Mouse (Mus musculus) heart, postnatal 14 days (tissue): Measurements from ENCODE around the gene Itpkb. TPM values are rescaled to one million over a fixed set of nuclear protein-coding genes. Genes with fewer than 3 reads are reported as not detected.
A peak's percentile ranks its signal among the peaks of the same experiment; 100 is the strongest.

ENCODE experiments used
- DNase-seq, 2 experiments: peaks; one replicate each; pipeline ENCODE4 v3.0.0; 2021 to 2022
- intact Hi-C: fragments of 180-260 bp; cut with DNase I; formaldehyde crosslinking; loops from one replicate; pipeline ENCODE4 v1.15.1; 2025
- total RNA-seq, 2 experiments: library from RNA; stranded (reverse); gene quantifications; 2 replicates each; pipeline ENCODE4 v1.2.3; 2021

Itpkb gene
- total RNA-seq, 2 experiments from 2014 or later: 76.8 to 79.6 TPM

GRCm38 (mm10) chr1:180406336-180407035 lies 76.2 kb downstream of the Itpkb start:
- intact Hi-C loops: loop anchor here (1.0 to 2.0 kb wide), 4 partner anchors 16 to 138 kb away; no protein-coding TSS in a partner anchor
- DNase-seq: no peak

GRCm38 (mm10) chr1:180407171-180407671 lies 76.9 kb downstream of the Itpkb start:
- DNase-seq: peak; percentile 73 to 77

GRCm38 (mm10) chr1:180407727-180408719 lies 77.7 kb downstream of the Itpkb start:
- DNase-seq: no peak
- intact Hi-C loops: loop anchor here (1.0 to 2.0 kb wide), 4 partner anchors 17 to 140 kb away; no protein-coding TSS in a partner anchor

More at GRCm38 (mm10) chr1:180407171-180407671, 76.9 kb downstream of the Itpkb start:
- intact Hi-C loops: loop anchor here (1.0 to 2.0 kb wide), 4 partner anchors 16 to 139 kb away; no protein-coding TSS in a partner anchor

- intact Hi-C loops: no loop called here
- DNase-seq: peak in 1 of 2 experiments; percentile 50
These were observed 78.5 kb downstream of the Itpkb start for GRCm38 (mm10) chr1:180408832-180409231.

GRCm38 (mm10) chr1:180409771-180410170 lies 79.5 kb downstream of the Itpkb start:
- DNase-seq: no peak
- intact Hi-C loops: no loop called here

- no peak for DNase-seq
- intact Hi-C loops: no loop called here
These were observed 80.0 kb downstream of the Itpkb start for GRCm38 (mm10) chr1:180410306-180410705.

GRCm38 (mm10) chr1:180415064-180415463 lies 84.8 kb downstream of the Itpkb start:
- DNase-seq: no peak
- intact Hi-C loops: loop anchor here (5.0 kb wide), 1 partner anchor 38 kb away; no protein-coding TSS in a partner anchor

GRCm38 (mm10) chr1:180415836-180416235 lies 85.6 kb downstream of the Itpkb start:
- intact Hi-C loops: loop anchor here (5.0 kb wide), 1 partner anchor 39 kb away; no protein-coding TSS in a partner anchor
- no peak for DNase-seq

- intact Hi-C loops: loop anchor here (5.0 kb wide), 1 partner anchor 40 kb away; no protein-coding TSS in a partner anchor
These were observed 86.8 kb downstream of the Itpkb start for GRCm38 (mm10) chr1:180417118-180417517.

GRCm38 (mm10) chr1:180419059-180419458 lies 88.8 kb downstream of the Itpkb start:
- intact Hi-C loops: loop anchor here (5.0 kb wide), 1 partner anchor 42 kb away; no protein-coding TSS in a partner anchor
- DNase-seq: no peak

More at GRCm38 (mm10) chr1:180417118-180417517, 86.8 kb downstream of the Itpkb start:
- no peak for DNase-seq

- intact Hi-C loops: loop anchor here (2.0 to 5.0 kb wide), 2 partner anchors 88 to 152 kb away; partner anchors contain the start of gene Itpkb
- no peak for DNase-seq
These were observed 90.3 kb downstream of the Itpkb start for GRCm38 (mm10) chr1:180420496-180421164.

- intact Hi-C loops: loop anchor here (2.0 to 5.0 kb wide), 2 partner anchors 89 to 153 kb away; partner anchors contain the start of gene Itpkb
These were observed 91.1 kb downstream of the Itpkb start for GRCm38 (mm10) chr1:180421165-180421909.

GRCm38 (mm10) chr1:180422076-180422828 lies 92.0 kb downstream of the Itpkb start:
- DNase-seq: peak; percentile 84 to 89
- intact Hi-C loops: loop anchor here (5.0 kb wide), 1 partner anchor 90 kb away; the partner anchor contains the start of gene Itpkb

More at GRCm38 (mm10) chr1:180421165-180421909, 91.1 kb downstream of the Itpkb start:
- DNase-seq: no peak

- intact Hi-C loops: loop anchor here (5.0 kb wide), 1 partner anchor 91 kb away; the partner anchor contains the start of gene Itpkb
- DNase-seq: no peak
These were observed 92.8 kb downstream of the Itpkb start for GRCm38 (mm10) chr1:180423008-180423639.

GRCm38 (mm10) chr1:180423931-180424330 lies 93.6 kb downstream of the Itpkb start:
- intact Hi-C loops: loop anchor here (5.0 kb wide), 1 partner anchor 92 kb away; the partner anchor contains the start of gene Itpkb
- DNase-seq: no peak

GRCm38 (mm10) chr1:180426405-180426804 lies 96.1 kb downstream of the Itpkb start:
- intact Hi-C loops: no loop called here

GRCm38 (mm10) chr1:180427685-180428084 lies 97.4 kb downstream of the Itpkb start:
- DNase-seq: no peak
- intact Hi-C loops: loop anchor here (2.0 kb wide), 1 partner anchor 161 kb away; no protein-coding TSS in a partner anchor

More at GRCm38 (mm10) chr1:180426405-180426804, 96.1 kb downstream of the Itpkb start:
- DNase-seq: no peak
